Mouse (Mus musculus): ENCODE data around the gene Gm20532. TPM values are rescaled to one million over a fixed set of nuclear protein-coding genes. Genes with fewer than 3 reads are reported as not detected.

The Gm20532 gene
- polyA plus RNA-seq, 1 experiment from 2014 or later = not detected

DNA sequence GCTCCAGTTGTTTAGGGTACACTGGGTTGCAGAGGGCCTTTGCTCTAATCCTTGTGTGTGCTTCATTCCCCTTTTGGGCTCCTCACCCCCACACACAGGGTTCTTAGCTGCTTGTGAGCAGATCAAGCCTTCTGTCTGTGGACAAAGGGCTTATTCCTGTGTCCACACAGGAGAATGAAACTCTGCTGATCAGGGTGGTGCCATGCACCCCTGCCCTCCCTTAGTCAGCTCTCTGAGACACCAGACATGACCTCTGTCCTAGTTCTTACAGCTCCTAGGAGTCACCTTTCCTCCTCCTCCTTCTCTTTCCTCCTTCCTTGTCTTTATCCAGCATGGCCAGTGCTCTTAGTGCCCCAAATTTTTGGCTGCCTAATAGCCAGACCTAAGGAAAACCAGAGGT is 25.5 kb downstream of the Gm20532 start:
- Histone ChIP-seq H3K9ac (ENCODE audit: low read length) (no peak overlapping the region), H3K27me3 (ENCODE audit: control insufficient read depth, insufficient read depth, low read length) (no peaks in the 10 kb centered on the region)

DNA sequence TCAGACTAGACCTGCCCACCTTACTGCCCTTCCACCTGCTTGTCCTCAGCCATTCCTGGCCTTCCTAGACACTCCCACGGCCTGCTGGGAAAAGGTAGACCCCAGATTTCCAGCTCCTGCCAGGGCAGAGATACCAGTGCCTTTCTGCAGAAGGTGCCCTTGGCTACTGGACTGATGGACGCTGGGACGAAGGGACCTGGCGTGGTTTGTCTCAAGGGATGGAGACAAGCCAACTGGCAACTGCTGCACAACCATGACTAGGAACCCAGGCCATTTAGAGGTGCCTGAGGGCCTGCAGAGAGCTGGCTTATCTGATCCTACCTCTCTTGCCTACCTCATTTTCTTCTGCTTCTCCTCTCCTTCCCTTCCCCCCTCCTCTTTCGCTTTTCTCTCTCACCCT is 28.5 kb downstream of the Gm20532 start:
- Histone ChIP-seq H3K4me3 (ENCODE audit: low read length) (no peak overlapping the region), H3K4me2 (ENCODE audit: low read depth, low read length) (no peak overlapping the region), H3K27ac (ENCODE audit: low read length) (no peak overlapping the region), H3K9ac (ENCODE audit: low read length) (no peak overlapping the region), H3K27me3 (ENCODE audit: control insufficient read depth, insufficient read depth, low read length) (no peaks in the 10 kb centered on the region), H3K4me1 (ENCODE audit: control insufficient read depth, insufficient read depth, low read length) (no peaks in the 10 kb centered on the region), H3K36me3 (ENCODE audit: control insufficient read depth, insufficient read depth) (no peaks in the 10 kb centered on the region), H3K9me3 (replicated peaks; ENCODE audit: control insufficient read depth, low read length) (no peaks in the 10 kb centered on the region)
- 62% methylated on average over 5 of the region's 5 CpGs for WGBS
- ATAC-seq (replicated peaks; ENCODE audit: extremely low read depth, insufficient read depth, low FRiP score) = no peak

More for the DNA sequence above, 25.5 kb downstream of the Gm20532 start:
- H3K9me3 ChIP-seq (replicated peaks; ENCODE audit: control insufficient read depth, low read length) = no peaks in the 10 kb centered on the region
- H3K4me2 ChIP-seq (ENCODE audit: low read depth, low read length) = no peak overlapping the region
- H3K4me1 ChIP-seq (ENCODE audit: control insufficient read depth, insufficient read depth, low read length) = peaks cover 11% of the 10 kb centered on the region
- H3K27ac ChIP-seq (ENCODE audit: low read length) = no peak overlapping the region
- ATAC-seq (replicated peaks; ENCODE audit: extremely low read depth, insufficient read depth, low FRiP score) = no peak
- H3K36me3 ChIP-seq (ENCODE audit: control insufficient read depth, insufficient read depth) = no peaks in the 10 kb centered on the region
- no peak overlapping the region for H3K4me3 ChIP-seq (ENCODE audit: low read length)

DNA sequence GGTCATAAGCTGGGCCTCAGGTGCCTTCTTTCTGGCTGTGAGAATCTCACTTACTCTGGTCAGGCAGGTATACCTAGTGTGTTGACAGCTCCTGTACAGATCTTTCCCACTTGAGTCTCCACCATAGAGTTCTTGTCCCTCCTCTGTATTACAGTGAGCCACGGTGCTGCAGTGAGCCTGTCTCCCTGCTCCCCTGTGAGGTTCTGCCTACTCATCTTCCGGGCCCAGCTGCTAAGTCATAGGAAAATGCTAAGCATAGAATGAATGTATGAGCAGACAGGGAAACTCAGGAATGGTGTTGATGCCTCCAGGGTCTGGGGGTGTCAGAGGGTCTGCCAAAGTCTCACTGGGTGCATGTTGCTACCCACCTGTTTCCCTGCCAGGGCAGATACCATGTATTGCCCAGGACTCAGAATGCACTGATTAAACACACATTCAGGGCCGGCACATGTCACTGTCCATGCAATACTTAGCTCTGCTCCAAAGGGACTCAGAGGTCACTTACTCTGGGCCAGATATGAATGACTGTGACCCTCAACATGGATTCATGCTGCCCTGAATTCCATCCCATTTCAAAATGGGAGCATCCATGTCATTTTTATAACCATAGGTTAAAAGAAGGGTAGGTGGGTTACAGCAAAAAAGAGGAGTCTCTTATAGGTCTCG is 29.2 kb downstream of the Gm20532 start:
- Histone ChIP-seq H3K27ac (ENCODE audit: low read length) (no peak overlapping the region), H3K36me3 (ENCODE audit: control insufficient read depth, insufficient read depth) (no peaks in the 10 kb centered on the region), H3K9me3 (replicated peaks; ENCODE audit: control insufficient read depth, low read length) (no peaks in the 10 kb centered on the region), H3K4me3 (ENCODE audit: low read length) (no peak overlapping the region), H3K4me1 (ENCODE audit: control insufficient read depth, insufficient read depth, low read length) (no peaks in the 10 kb centered on the region), H3K27me3 (ENCODE audit: control insufficient read depth, insufficient read depth, low read length) (no peaks in the 10 kb centered on the region), H3K4me2 (ENCODE audit: low read depth, low read length) (no peak overlapping the region), H3K9ac (ENCODE audit: low read length) (no peak overlapping the region)
- no peak for ATAC-seq (replicated peaks; ENCODE audit: extremely low read depth, insufficient read depth, low FRiP score)
- WGBS = 75% methylated on average over 4 of the region's 4 CpGs

DNA sequence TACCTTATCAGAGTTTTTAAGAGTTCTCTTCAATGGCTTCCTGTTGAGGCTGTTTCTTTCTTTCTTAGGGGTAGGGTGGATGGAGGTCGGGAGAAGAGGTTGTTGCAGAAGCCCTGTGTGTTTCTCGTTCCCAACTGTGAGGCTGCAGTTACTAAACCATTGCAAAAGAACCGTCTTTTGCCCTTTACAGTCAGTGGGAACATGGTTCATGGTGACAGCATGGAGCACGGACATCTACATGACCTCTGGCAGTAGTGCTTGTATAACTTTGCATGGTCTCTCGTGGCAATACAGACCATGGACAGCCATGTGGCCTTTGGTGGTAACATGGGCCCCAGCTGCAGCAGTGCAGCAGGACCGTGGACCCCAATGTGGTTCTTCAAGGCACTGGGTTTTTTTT is 30.9 kb downstream of the Gm20532 start:
- Histone ChIP-seq H3K27ac (ENCODE audit: low read length) (no peak overlapping the region), H3K9ac (ENCODE audit: low read length) (no peak overlapping the region), H3K4me1 (ENCODE audit: control insufficient read depth, insufficient read depth, low read length) (no peaks in the 10 kb centered on the region), H3K4me2 (ENCODE audit: low read depth, low read length) (no peak overlapping the region), H3K36me3 (ENCODE audit: control insufficient read depth, insufficient read depth) (no peaks in the 10 kb centered on the region), H3K9me3 (replicated peaks; ENCODE audit: control insufficient read depth, low read length) (no peaks in the 10 kb centered on the region), H3K4me3 (ENCODE audit: low read length) (no peak overlapping the region), H3K27me3 (ENCODE audit: control insufficient read depth, insufficient read depth, low read length) (no peaks in the 10 kb centered on the region)
- no peak for ATAC-seq (replicated peaks; ENCODE audit: extremely low read depth, insufficient read depth, low FRiP score)
- 59% methylated on average over 6 of the region's 6 CpGs for WGBS

DNA sequence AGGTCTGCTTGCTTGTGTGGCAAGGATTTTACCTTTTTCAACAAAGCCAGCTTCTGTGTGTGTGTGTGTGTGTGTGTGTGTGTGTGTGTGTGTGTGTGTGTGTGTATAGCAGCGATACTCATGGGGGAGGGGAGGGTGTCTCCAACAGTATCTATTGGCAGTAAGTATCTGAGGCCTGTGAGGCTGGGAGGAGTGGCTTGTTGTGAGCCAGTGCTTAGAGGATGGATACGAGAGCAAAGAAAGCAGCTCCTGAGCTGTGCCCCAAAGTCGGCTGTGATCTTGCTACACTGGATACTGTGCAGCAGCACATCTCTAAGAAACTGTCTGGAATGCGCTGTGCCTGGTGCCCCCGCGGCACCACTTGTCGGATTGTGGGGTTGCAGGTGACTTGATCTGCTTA is 31.5 kb downstream of the Gm20532 start:
- Histone ChIP-seq H3K9ac (ENCODE audit: low read length) (no peak overlapping the region), H3K4me3 (ENCODE audit: low read length) (no peak overlapping the region), H3K27me3 (ENCODE audit: control insufficient read depth, insufficient read depth, low read length) (no peaks in the 10 kb centered on the region), H3K27ac (ENCODE audit: low read length) (no peak overlapping the region), H3K9me3 (replicated peaks; ENCODE audit: control insufficient read depth, low read length) (no peaks in the 10 kb centered on the region), H3K36me3 (ENCODE audit: control insufficient read depth, insufficient read depth) (no peaks in the 10 kb centered on the region), H3K4me1 (ENCODE audit: control insufficient read depth, insufficient read depth, low read length) (no peaks in the 10 kb centered on the region), H3K4me2 (ENCODE audit: low read depth, low read length) (no peak overlapping the region)
- ATAC-seq (replicated peaks; ENCODE audit: extremely low read depth, insufficient read depth, low FRiP score) = no peak
- 56% methylated on average over 7 of the region's 7 CpGs for WGBS

DNA sequence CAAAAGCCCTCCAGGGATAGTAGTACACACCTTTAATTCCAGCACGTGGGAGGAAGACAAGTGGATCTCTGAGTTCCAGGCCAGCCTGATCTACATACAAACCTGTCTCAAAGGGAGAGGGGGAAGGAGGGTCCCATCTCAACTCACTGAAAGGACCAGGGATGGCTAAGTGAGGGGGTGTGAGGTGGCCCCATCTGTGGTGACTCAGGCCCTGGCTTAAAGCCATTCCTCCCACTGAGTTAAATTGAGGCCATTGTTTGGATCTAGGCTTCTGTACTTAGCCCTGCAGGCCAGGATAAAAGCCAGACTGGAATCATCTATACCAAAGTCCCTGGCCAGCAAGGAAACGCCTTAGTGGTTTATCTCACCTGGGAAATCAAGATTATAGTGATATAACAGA is 34.8 kb downstream of the Gm20532 start:
- 42% methylated on average over 2 of the region's 2 CpGs for WGBS
- H3K9ac ChIP-seq (ENCODE audit: low read length) = no peak overlapping the region
- H3K36me3 ChIP-seq (ENCODE audit: control insufficient read depth, insufficient read depth) = no peaks in the 10 kb centered on the region
- H3K27me3 ChIP-seq (ENCODE audit: control insufficient read depth, insufficient read depth, low read length) = no peaks in the 10 kb centered on the region
- H3K4me1 ChIP-seq (ENCODE audit: control insufficient read depth, insufficient read depth, low read length) = no peaks in the 10 kb centered on the region
- H3K4me3 ChIP-seq (ENCODE audit: low read length) = no peak overlapping the region
- no peak overlapping the region for H3K4me2 ChIP-seq (ENCODE audit: low read depth, low read length)
- H3K27ac ChIP-seq (ENCODE audit: low read length) = no peak overlapping the region
- ATAC-seq (replicated peaks; ENCODE audit: extremely low read depth, insufficient read depth, low FRiP score) = no peak
- no peaks in the 10 kb centered on the region for H3K9me3 ChIP-seq (replicated peaks; ENCODE audit: control insufficient read depth, low read length)

DNA sequence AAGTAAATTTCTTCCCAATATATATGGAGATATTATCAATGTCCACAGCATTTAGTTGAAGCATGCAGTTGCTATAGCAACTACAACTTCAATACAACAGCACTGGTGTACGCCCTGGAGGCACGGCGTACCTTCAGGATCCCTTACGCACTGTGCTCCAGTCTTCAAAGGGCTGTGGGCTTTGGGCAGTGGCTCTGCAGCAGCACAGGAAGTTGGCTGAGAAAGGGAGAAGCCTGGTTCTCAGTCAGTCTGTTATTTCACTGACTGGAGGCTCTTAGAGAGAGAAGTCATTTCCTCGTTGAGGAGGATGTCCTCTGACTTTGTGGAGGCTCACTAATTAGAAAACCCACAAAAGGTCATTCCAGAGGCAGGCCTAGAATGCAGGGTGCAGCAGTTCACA is 36.5 kb downstream of the Gm20532 start:
- no peak overlapping the region for H3K4me3 ChIP-seq (ENCODE audit: low read length)
- no peak overlapping the region for H3K27ac ChIP-seq (ENCODE audit: low read length)
- H3K27me3 ChIP-seq (ENCODE audit: control insufficient read depth, insufficient read depth, low read length) = 0 out of 2 replicates have a peak, but pooled peaks cover 3% of the 10 kb centered on the region
- WGBS = 61% methylated on average over 5 of the region's 5 CpGs
- ATAC-seq (replicated peaks; ENCODE audit: extremely low read depth, insufficient read depth, low FRiP score) = no peak
- H3K4me1 ChIP-seq (ENCODE audit: control insufficient read depth, insufficient read depth, low read length) = no peaks in the 10 kb centered on the region
- no peak overlapping the region for H3K4me2 ChIP-seq (ENCODE audit: low read depth, low read length)
- no peaks in the 10 kb centered on the region for H3K36me3 ChIP-seq (ENCODE audit: control insufficient read depth, insufficient read depth)
- H3K9ac ChIP-seq (ENCODE audit: low read length) = no peak overlapping the region
- no peaks in the 10 kb centered on the region for H3K9me3 ChIP-seq (replicated peaks; ENCODE audit: control insufficient read depth, low read length)

DNA sequence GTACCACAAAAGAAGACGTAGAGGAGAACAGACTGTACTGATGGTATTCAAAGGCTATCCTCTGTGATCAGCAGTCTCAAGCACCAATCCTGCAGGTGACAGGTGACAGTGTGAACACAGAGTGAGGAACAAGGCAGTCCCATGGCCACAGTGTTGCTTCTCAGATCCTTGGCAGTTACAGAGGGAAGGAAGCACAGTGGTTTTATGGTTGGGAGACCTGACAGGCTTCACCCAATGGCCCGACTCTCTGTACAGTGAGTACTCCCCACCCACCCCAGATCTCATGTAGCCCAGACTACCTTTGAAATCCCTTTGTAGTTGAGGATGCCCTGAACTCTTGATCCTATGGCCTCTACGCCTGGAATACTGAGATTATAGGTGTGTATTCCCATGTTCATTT is 39.0 kb downstream of the Gm20532 start:
- H3K36me3 ChIP-seq (ENCODE audit: control insufficient read depth, insufficient read depth) = no peaks in the 10 kb centered on the region
- H3K4me3 ChIP-seq (ENCODE audit: low read length) = no peak overlapping the region
- no peak overlapping the region for H3K27ac ChIP-seq (ENCODE audit: low read length)
- H3K4me1 ChIP-seq (ENCODE audit: control insufficient read depth, insufficient read depth, low read length) = peaks cover 6% of the 10 kb centered on the region; the same call in 1 of the 2 replicates
- no peaks in the 10 kb centered on the region for H3K9me3 ChIP-seq (replicated peaks; ENCODE audit: control insufficient read depth, low read length)
- no peak overlapping the region for H3K9ac ChIP-seq (ENCODE audit: low read length)
- WGBS = 71% methylated on average over 3 of the region's 3 CpGs
- no peak for ATAC-seq (replicated peaks; ENCODE audit: extremely low read depth, insufficient read depth, low FRiP score)
- 0 out of 2 replicates have a peak, but pooled peaks cover 3% of the 10 kb centered on the region for H3K27me3 ChIP-seq (ENCODE audit: control insufficient read depth, insufficient read depth, low read length)
- H3K4me2 ChIP-seq (ENCODE audit: low read depth, low read length) = no peak overlapping the region

DNA sequence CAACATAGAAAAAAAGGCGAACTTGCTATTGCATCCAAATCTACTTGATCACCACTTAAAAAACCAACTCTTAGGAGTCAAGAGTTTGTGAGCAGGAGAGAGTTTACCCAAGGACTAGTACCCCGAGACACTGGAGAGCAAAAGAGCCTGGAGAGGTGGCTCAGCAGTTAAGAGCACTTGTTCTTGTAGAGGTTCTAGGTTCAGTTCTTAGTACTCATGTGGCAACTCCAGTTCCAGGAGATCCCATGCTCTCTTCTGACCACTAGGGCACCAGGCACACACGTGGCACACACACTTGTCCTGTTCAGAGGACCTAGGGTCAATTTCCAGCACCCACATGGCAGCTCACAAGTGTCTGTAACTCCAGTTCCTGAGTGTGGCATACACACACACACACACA is 39.6 kb downstream of the Gm20532 start:
- Histone ChIP-seq H3K27me3 (ENCODE audit: control insufficient read depth, insufficient read depth, low read length) (0 out of 2 replicates have a peak, but pooled peaks cover 3% of the 10 kb centered on the region), H3K36me3 (ENCODE audit: control insufficient read depth, insufficient read depth) (no peaks in the 10 kb centered on the region), H3K27ac (ENCODE audit: low read length) (no peak overlapping the region), H3K9ac (ENCODE audit: low read length) (no peak overlapping the region), H3K9me3 (replicated peaks; ENCODE audit: control insufficient read depth, low read length) (no peaks in the 10 kb centered on the region), H3K4me3 (ENCODE audit: low read length) (no peak overlapping the region), H3K4me1 (ENCODE audit: control insufficient read depth, insufficient read depth, low read length) (peaks cover 6% of the 10 kb centered on the region; the same call in 1 of the 2 replicates), H3K4me2 (ENCODE audit: low read depth, low read length) (no peak overlapping the region)
- WGBS = 55% methylated on average over 3 of the region's 3 CpGs
- no peak for ATAC-seq (replicated peaks; ENCODE audit: extremely low read depth, insufficient read depth, low FRiP score)
